Mouse (Mus musculus) MEL (cell line): ENCODE results near the gene Cacna1s.
A peak's percentile ranks its signal among the peaks of the same experiment; 100 is the strongest.

ENCODE experiments used
- CTCF ChIP-seq, 3 experiments: IDR thresholded peaks in 2 of 3; conservative IDR thresholded peaks in 1 of 3; 2 replicates each; pipeline ENCODE4 v1.5.1; 2011 to 2012; ENCODE audit warnings: low read length in 3 of 3, low read depth in 2 of 3, mild to moderate bottlenecking in 2 of 3, improper control_type of control experiment in 1 of 3, inconsistent platforms in 1 of 3, mixed read lengths in 1 of 3, moderate library complexity in 1 of 3; ENCODE audit not compliant: control insufficient read depth in 1 of 3, insufficient read depth in 1 of 3, poor library complexity in 1 of 3, severe bottlenecking in 1 of 3
- ETS1 ChIP-seq: IDR thresholded peaks from 2 replicates; pipeline ENCODE4 v1.6.1; 2012; ENCODE audit warnings: low read depth, mild to moderate bottlenecking, inconsistent platforms, low read length, improper control_type of control experiment, moderate library complexity
- MYC ChIP-seq: IDR thresholded peaks from 2 replicates; pipeline ENCODE4 v1.6.1; 2011; ENCODE audit warnings: low read depth, mild to moderate bottlenecking, low read length, improper control_type of control experiment, moderate library complexity
- POLR2A ChIP-seq, 2 experiments: IDR thresholded peaks; 2 replicates each; pipeline ENCODE4 v1.6.1; 2011 to 2012; ENCODE audit warnings: low read length in 2 of 2, mild to moderate bottlenecking in 2 of 2, control low read depth in 1 of 2, improper control_type of control experiment in 1 of 2, low read depth in 1 of 2, moderate library complexity in 1 of 2; ENCODE audit not compliant: control insufficient read depth in 1 of 2, insufficient read depth in 1 of 2, poor library complexity in 1 of 2
- POLR2AphosphoS2 ChIP-seq: IDR thresholded peaks from 2 replicates; pipeline ENCODE4 v1.6.1; 2011; ENCODE audit warnings: low read length, improper control_type of control experiment
- TAL1 ChIP-seq: IDR thresholded peaks from 2 replicates; pipeline ENCODE4 v1.6.1; 2012; ENCODE audit warnings: mild to moderate bottlenecking, inconsistent platforms, low read length, moderate library complexity, mixed read lengths

GRCm38 (mm10) chr1:136102981-136103380, 50.4 kb downstream of the Cacna1s start:
- no peak for TF ChIP-seq CTCF (IDR thresholded peaks at IDR 0.05 in 2 of 3, conservative IDR thresholded peaks at IDR 0.05 in 1 of 3; ENCODE audit: control insufficient read depth in 1 of 3, insufficient read depth in 1 of 3, low read depth in 2 of 3, low read length in 3 of 3, poor library complexity in 1 of 3, severe bottlenecking in 1 of 3)
- TF ChIP-seq ETS1 = no peak
- no peak for TF ChIP-seq POLR2AphosphoS2
- no peak for TF ChIP-seq MYC
- 0 out of 2 replicates have a peak, but pooled peaks have one; percentile 21 for TF ChIP-seq TAL1
- no peak for TF ChIP-seq POLR2A (IDR thresholded peaks at IDR 0.05; ENCODE audit: control insufficient read depth in 1 of 2, insufficient read depth in 1 of 2, low read depth in 1 of 2, low read length in 2 of 2, poor library complexity in 1 of 2)
